Mouse (Mus musculus): Measurements from ENCODE around the gene Det1. TPM values are rescaled to one million over a fixed set of nuclear protein-coding genes. Genes with fewer than 3 reads are reported as not detected.
A peak's percentile ranks its signal among the peaks of the same experiment; 100 is the strongest.

The Det1 gene
- polyA plus RNA-seq, 1 experiment from 2014 or later: 22.2 TPM

DNA sequence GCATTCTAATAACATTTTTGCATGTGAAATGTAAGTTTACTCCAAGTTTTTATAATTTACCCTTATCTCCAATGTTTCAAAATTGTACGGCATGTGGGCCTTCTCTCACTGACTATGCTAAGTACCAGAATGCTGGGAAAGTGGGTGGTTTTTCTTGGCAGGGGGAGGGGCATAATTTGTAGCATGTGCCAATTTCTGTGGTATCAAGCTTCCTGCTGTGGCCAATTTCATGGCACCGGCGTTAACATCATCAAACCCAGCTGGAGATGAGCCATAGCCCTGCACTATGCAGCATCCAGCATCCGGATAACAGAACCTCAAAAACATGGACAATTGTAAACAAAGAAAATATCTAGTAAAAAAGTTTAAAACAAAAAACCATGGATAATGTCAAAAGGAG is 9.8 kb downstream of the Det1 start:
- 81% methylated on average over 4 of the region's 4 CpGs for WGBS

GRCm38 (mm10) chr7:78835656-78836055 is 11.4 kb downstream of the Det1 start:
- 89% methylated on average over 4 of the region's 4 CpGs for WGBS
- peaks cover 45% of the 10 kb centered on the region for H3K36me3 ChIP-seq (replicated peaks)
- ATAC-seq (ENCODE audit: low FRiP score): no peak

More for the DNA sequence above, 9.8 kb downstream of the Det1 start:
- Histone ChIP-seq H3K4me2 (no peak overlapping the region), H3K4me1 (no peaks in the 10 kb centered on the region), H3K27ac (no peak overlapping the region), H3K4me3 (replicated peaks) (no peak overlapping the region), H3K36me3 (replicated peaks) (peaks cover 51% of the 10 kb centered on the region), H3K9me3 (no peaks in the 10 kb centered on the region), H3K27me3 (no peaks in the 10 kb centered on the region), H3K9ac (no peak overlapping the region)
- ATAC-seq (ENCODE audit: low FRiP score): no peak

DNA sequence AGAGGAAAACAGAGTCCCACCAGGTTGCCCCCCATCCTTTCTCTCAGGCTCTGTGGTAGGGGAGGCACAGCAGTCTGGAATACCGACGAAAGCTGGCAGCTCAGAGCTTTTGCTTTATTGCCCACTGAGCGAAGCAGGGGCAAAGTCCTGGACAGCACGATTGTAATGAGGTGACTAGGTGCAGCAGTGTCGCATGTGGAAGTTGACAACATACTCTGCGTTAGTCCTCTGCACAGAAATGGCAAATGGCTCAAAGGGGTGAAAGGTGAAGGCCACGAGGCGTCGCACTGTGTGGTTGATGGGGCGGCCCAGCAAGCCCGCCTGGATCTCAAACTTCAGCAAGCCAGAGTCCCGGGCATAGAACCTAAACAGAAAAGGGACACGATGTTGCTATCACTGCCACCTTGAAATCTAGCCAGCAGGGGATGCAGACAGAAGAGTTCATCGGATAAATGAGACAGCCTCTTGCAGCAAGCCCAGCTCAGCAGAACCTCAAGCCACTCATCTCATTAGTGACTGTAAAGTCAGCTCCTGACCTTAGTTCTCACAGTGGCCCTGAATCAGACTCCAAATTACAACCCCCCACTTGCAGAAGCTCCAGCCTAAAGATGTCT is 19.2 kb downstream of the Det1 start:
- H3K27me3 ChIP-seq: no peaks in the 10 kb centered on the region
- no peaks in the 10 kb centered on the region for H3K4me1 ChIP-seq
- H3K4me3 ChIP-seq (replicated peaks): no peak overlapping the region
- H3K4me2 ChIP-seq: no peak overlapping the region
- WGBS: 92% methylated on average over 14 of the region's 14 CpGs
- H3K9me3 ChIP-seq: no peaks in the 10 kb centered on the region
- H3K36me3 ChIP-seq (replicated peaks): peaks cover 24% of the 10 kb centered on the region
- ATAC-seq (ENCODE audit: low FRiP score): no peak
- H3K27ac ChIP-seq: peak overlapping the region; percentile 54; the same call in 1 of the 2 replicates
- no peak overlapping the region for H3K9ac ChIP-seq

More at GRCm38 (mm10) chr7:78835656-78836055, 11.4 kb downstream of the Det1 start:
- Histone ChIP-seq H3K4me3 (replicated peaks) (no peak overlapping the region), H3K4me1 (no peaks in the 10 kb centered on the region), H3K9me3 (no peaks in the 10 kb centered on the region), H3K27ac (no peak overlapping the region), H3K4me2 (no peak overlapping the region), H3K9ac (no peak overlapping the region), H3K27me3 (no peaks in the 10 kb centered on the region)

GRCm38 (mm10) chr7:78826682-78827385 is 20.2 kb downstream of the Det1 start:
- Histone ChIP-seq H3K27me3 (no peaks in the 10 kb centered on the region), H3K36me3 (replicated peaks) (peaks cover 24% of the 10 kb centered on the region), H3K4me3 (replicated peaks) (no peak overlapping the region), H3K9ac (no peak overlapping the region), H3K4me2 (no peak overlapping the region), H3K9me3 (no peaks in the 10 kb centered on the region), H3K4me1 (no peaks in the 10 kb centered on the region), H3K27ac (peak overlapping the region; percentile 54)
- peak; percentile 87 for ATAC-seq (ENCODE audit: low FRiP score)
- 62% methylated on average over 9 of the region's 9 CpGs for WGBS

GRCm38 (mm10) chr7:78818336-78818735 is 28.7 kb downstream of the Det1 start:
- Histone ChIP-seq H3K36me3 (replicated peaks) (peaks cover 6% of the 10 kb centered on the region), H3K27me3 (no peaks in the 10 kb centered on the region), H3K4me1 (peaks cover 5% of the 10 kb centered on the region; the same call in 1 of the 2 replicates), H3K4me2 (no peak overlapping the region), H3K27ac (no peak overlapping the region), H3K9ac (no peak overlapping the region), H3K4me3 (replicated peaks) (no peak overlapping the region), H3K9me3 (no peaks in the 10 kb centered on the region)
- ATAC-seq (ENCODE audit: low FRiP score): no peak
- WGBS: 88% methylated on average over 12 of the region's 12 CpGs

- H3K4me3 ChIP-seq (replicated peaks): no peak overlapping the region
- peak overlapping the region; percentile 5; the same call in 1 of the 2 replicates for H3K27ac ChIP-seq
- H3K4me2 ChIP-seq: no peak overlapping the region
- H3K9me3 ChIP-seq: no peaks in the 10 kb centered on the region
- no peaks in the 10 kb centered on the region for H3K27me3 ChIP-seq
- ATAC-seq (ENCODE audit: low FRiP score): peak; percentile 58; the same call in 1 of the 2 replicates
- peaks cover 5% of the 10 kb centered on the region; the same call in 1 of the 2 replicates for H3K4me1 ChIP-seq
- no peaks in the 10 kb centered on the region for H3K36me3 ChIP-seq (replicated peaks)
- no peak overlapping the region for H3K9ac ChIP-seq
Observed at GRCm38 (mm10) chr7:78814766-78815165, 32.3 kb downstream of the Det1 start.

- no peak overlapping the region for H3K4me3 ChIP-seq (replicated peaks)
- no peaks in the 10 kb centered on the region for H3K27me3 ChIP-seq
- H3K9me3 ChIP-seq: no peaks in the 10 kb centered on the region
- no peak overlapping the region for H3K4me2 ChIP-seq
- H3K36me3 ChIP-seq (replicated peaks): no peaks in the 10 kb centered on the region
- 89% methylated on average over 6 of the region's 6 CpGs for WGBS
- peaks cover 5% of the 10 kb centered on the region; the same call in 1 of the 2 replicates for H3K4me1 ChIP-seq
- ATAC-seq (ENCODE audit: low FRiP score): no peak
- H3K9ac ChIP-seq: no peak overlapping the region
- no peak overlapping the region for H3K27ac ChIP-seq
Observed at GRCm38 (mm10) chr7:78813791-78814190, 33.3 kb downstream of the Det1 start.

DNA sequence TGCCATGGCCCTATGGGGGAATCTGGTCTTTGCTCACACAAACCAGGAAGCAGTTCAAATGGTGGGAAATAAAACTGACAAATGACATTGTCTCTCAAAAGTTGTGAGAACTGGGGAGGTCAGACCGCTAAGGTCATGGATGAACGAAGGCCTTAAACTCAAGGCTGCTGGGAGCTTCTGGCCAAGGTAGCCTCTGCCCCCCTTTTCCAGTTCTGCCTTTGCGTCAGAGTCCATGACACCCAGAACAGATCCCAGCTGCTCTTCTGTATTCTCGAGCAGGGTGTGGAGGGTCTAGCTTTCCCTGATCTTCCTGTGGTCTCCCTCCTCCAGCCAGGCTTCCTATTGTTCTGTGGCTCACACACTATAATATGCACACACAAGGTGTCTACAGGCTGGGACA is 39.9 kb downstream of the Det1 start:
- 89% methylated on average over 4 of the region's 4 CpGs for WGBS
- H3K27me3 ChIP-seq: no peaks in the 10 kb centered on the region
- H3K36me3 ChIP-seq (replicated peaks): no peaks in the 10 kb centered on the region
- H3K9me3 ChIP-seq: no peaks in the 10 kb centered on the region
- no peak overlapping the region for H3K27ac ChIP-seq
- no peak overlapping the region for H3K9ac ChIP-seq
- no peaks in the 10 kb centered on the region for H3K4me1 ChIP-seq
- ATAC-seq (ENCODE audit: low FRiP score): no peak
- H3K4me2 ChIP-seq: no peak overlapping the region
- H3K4me3 ChIP-seq (replicated peaks): no peak overlapping the region

DNA sequence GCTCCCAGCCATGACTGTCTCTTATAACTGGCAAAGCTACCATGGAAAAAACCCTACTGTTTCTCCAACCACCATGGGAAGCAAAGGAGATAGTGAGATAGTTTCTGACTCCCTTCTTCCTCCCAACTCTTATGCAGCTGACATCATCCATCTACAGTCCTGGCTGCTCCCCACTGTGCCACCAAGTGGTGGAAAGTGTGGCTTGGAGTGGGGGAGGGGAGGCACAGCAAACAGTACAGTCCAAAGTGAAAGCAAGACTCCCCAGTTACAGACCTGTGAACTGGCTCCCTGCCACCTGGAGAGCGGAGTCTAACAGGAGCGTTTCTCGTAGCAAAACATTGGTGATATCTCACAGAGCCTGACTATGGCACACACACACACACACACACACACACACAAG is 43.2 kb downstream of the Det1 start:
- H3K4me2 ChIP-seq: no peak overlapping the region
- no peaks in the 10 kb centered on the region for H3K27me3 ChIP-seq
- no peak overlapping the region for H3K9ac ChIP-seq
- no peak overlapping the region for H3K27ac ChIP-seq
- no peak overlapping the region for H3K4me3 ChIP-seq (replicated peaks)
- H3K4me1 ChIP-seq: peaks cover under 1% of the 10 kb centered on the region; the same call in 1 of the 2 replicates
- ATAC-seq (ENCODE audit: low FRiP score): no peak
- H3K36me3 ChIP-seq (replicated peaks): no peaks in the 10 kb centered on the region
- 83% methylated on average over 3 of the region's 3 CpGs for WGBS
- H3K9me3 ChIP-seq: no peaks in the 10 kb centered on the region

- Histone ChIP-seq H3K4me3 (replicated peaks) (no peak overlapping the region), H3K36me3 (replicated peaks) (0 out of 2 replicates have a peak, but pooled peaks cover 2% of the 10 kb centered on the region), H3K4me1 (peaks cover 12% of the 10 kb centered on the region; the same call in 1 of the 2 replicates), H3K27me3 (no peaks in the 10 kb centered on the region), H3K4me2 (no peak overlapping the region), H3K9ac (no peak overlapping the region), H3K27ac (no peak overlapping the region), H3K9me3 (no peaks in the 10 kb centered on the region)
- ATAC-seq (ENCODE audit: low FRiP score): no peak
- WGBS: 83% methylated on average over 9 of the region's 9 CpGs
Observed at GRCm38 (mm10) chr7:78799730-78800496, 47.1 kb downstream of the Det1 start.

GRCm38 (mm10) chr7:78797843-78798455 is 49.1 kb downstream of the Det1 start:
- H3K36me3 ChIP-seq (replicated peaks): peaks cover 11% of the 10 kb centered on the region
- H3K9ac ChIP-seq: no peak overlapping the region
- H3K4me2 ChIP-seq: no peak overlapping the region
- H3K4me3 ChIP-seq (replicated peaks): no peak overlapping the region
- WGBS: 48% methylated on average over 9 of the region's 9 CpGs
- no peak overlapping the region for H3K27ac ChIP-seq
- H3K4me1 ChIP-seq: peaks cover 12% of the 10 kb centered on the region; the same call in 1 of the 2 replicates
- peak; percentile 57 for ATAC-seq (ENCODE audit: low FRiP score)
- no peaks in the 10 kb centered on the region for H3K27me3 ChIP-seq
- H3K9me3 ChIP-seq: no peaks in the 10 kb centered on the region

GRCm38 (mm10) chr7:78796624-78797023 is 50.4 kb downstream of the Det1 start:
- ATAC-seq (ENCODE audit: low FRiP score): no peak
- Histone ChIP-seq H3K36me3 (replicated peaks) (peaks cover 21% of the 10 kb centered on the region), H3K27me3 (no peaks in the 10 kb centered on the region), H3K4me2 (no peak overlapping the region), H3K4me3 (replicated peaks) (no peak overlapping the region), H3K27ac (no peak overlapping the region), H3K9me3 (no peaks in the 10 kb centered on the region), H3K9ac (no peak overlapping the region), H3K4me1 (peaks cover 12% of the 10 kb centered on the region; the same call in 1 of the 2 replicates)
- WGBS: 92% methylated on average over 3 of the region's 3 CpGs
